Mouse (Mus musculus): ENCODE results near the gene Zc3hc1.

DNA sequence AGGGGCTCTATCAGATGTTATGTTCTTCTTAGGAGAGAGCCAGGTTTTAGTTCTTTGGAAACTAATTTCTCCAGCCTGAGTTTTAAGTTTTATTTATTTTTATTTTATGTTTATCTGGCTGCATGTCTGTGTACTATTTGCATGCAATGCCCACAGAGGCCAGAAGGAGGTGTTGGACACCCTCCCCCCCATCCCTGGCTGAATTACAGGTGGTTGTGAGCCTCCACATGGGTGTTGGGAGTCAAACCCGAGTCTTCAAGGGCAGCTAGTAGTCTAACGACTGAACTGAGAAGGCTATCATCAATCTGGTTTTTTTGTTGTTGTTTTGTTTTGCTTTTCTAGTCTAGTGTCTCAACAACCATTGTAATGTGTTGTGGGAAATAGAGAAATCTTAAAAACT, 25.3 kb upstream of the Zc3hc1 start:
- TF ChIP-seq ZNF384 (IDR thresholded peaks at IDR 0.05; ENCODE audit: low read depth, low read length): no peak
- no peak for TF ChIP-seq HCFC1 (IDR thresholded peaks at IDR 0.05; ENCODE audit: borderline replicate concordance, insufficient read depth, low read length)

Data from ES-E14 (cell line).